Mouse (Mus musculus) liver, postnatal 0 days (tissue): ENCODE data around the gene Skiv2l. TPM values are rescaled to one million over a fixed set of nuclear protein-coding genes. Genes with fewer than 3 reads are reported as not detected.
"Not testable (repeated sequence)": the region's sequence is repeated elsewhere in the genome, so short reads cannot be mapped to it uniquely, and the experiment has no call there.

Source experiments
- ATAC-seq: fragments of 200-750 bp; cut with Nextera tagmentation; 2 replicates; pipeline ENCODE4 v1.8.0; 2017; ENCODE audit warnings: mild to moderate bottlenecking, moderate library complexity
- DNase-seq: peaks from one replicate; pipeline ENCODE4 v3.0.0-alpha.2; 2016
- H3K27ac ChIP-seq: fragments of 300-500 bp; sonication (generic); 2 replicates; pipeline ENCODE4 v1.5.1; 2014; ENCODE audit warnings: antibody characterized with exemption, moderate library complexity, mild to moderate bottlenecking, low read depth
- H3K27me3 ChIP-seq: fragments of 300-500 bp; sonication (generic); 2 replicates; pipeline ENCODE4 v1.6.1; 2014; ENCODE audit warnings: low read length, control low read depth, mixed read lengths; ENCODE audit not compliant: insufficient read depth
- H3K36me3 ChIP-seq: fragments of 300-500 bp; sonication (generic); replicated peaks from 2 replicates; pipeline ENCODE4 v1.6.1; 2014; ENCODE audit warnings: mild to moderate bottlenecking, control low read depth, low read length, moderate library complexity, mixed read lengths; ENCODE audit not compliant: insufficient read depth
- H3K4me1 ChIP-seq: fragments of 300-500 bp; sonication (generic); 2 replicates; pipeline ENCODE4 v1.6.1; 2014; ENCODE audit warnings: antibody characterized with exemption, mild to moderate bottlenecking, control low read depth; ENCODE audit not compliant: insufficient read depth
- H3K4me2 ChIP-seq: fragments of 300-500 bp; sonication (generic); 2 replicates; pipeline ENCODE4 v1.6.1; 2014; ENCODE audit warnings: low read depth, mild to moderate bottlenecking, low read length, moderate library complexity, mixed read lengths
- H3K4me3 ChIP-seq: fragments of 300-500 bp; sonication (generic); 2 replicates; pipeline ENCODE4 v1.5.1; 2014; ENCODE audit warnings: low read depth, low read length
- H3K9ac ChIP-seq: fragments of 300-500 bp; sonication (generic); replicated peaks from 2 replicates; pipeline ENCODE4 v1.6.1; 2014; ENCODE audit warnings: mild to moderate bottlenecking, moderate library complexity
- H3K9me3 ChIP-seq: fragments of 300-500 bp; sonication (generic); 2 replicates; pipeline ENCODE4 v1.6.1; 2016; ENCODE audit warnings: mild to moderate bottlenecking, control low read depth, low read length, mixed read lengths
- CTCF ChIP-seq: sonication (generic); IDR thresholded peaks from 2 replicates; pipeline ENCODE4 v1.5.1; 2016; ENCODE audit warnings: antibody characterized with exemption, low read depth
- EP300 ChIP-seq: IDR thresholded peaks from 2 replicates; pipeline ENCODE4 v1.6.1; 2016; ENCODE audit warnings: antibody characterized with exemption, low read depth, mild to moderate bottlenecking
- WGBS: fragments of 180-500 bp; shearing (Covaris S2); extraction: QIAGEN DNeasy Blood & Tissue Kit; methylation state at CpG from one replicate; pipeline ENCODE4 v1.1.7; 2014; ENCODE audit not compliant: insufficient replicate concordance; 5-methylcytosine and 5-hydroxymethylcytosine counted together
- polyA plus RNA-seq: library from polyadenylated mRNA; unstranded; fragments of >200 nt; fragmentation: Nextera tagmentation; extraction: Ambion mirVana; gene quantifications from 2 replicates; pipeline ENCODE4 v1.2.1, GENCODE M21; 2015

Gene Skiv2l
- polyA plus RNA-seq, 1 experiment from 2014 or later: 15.4 TPM

DNA sequence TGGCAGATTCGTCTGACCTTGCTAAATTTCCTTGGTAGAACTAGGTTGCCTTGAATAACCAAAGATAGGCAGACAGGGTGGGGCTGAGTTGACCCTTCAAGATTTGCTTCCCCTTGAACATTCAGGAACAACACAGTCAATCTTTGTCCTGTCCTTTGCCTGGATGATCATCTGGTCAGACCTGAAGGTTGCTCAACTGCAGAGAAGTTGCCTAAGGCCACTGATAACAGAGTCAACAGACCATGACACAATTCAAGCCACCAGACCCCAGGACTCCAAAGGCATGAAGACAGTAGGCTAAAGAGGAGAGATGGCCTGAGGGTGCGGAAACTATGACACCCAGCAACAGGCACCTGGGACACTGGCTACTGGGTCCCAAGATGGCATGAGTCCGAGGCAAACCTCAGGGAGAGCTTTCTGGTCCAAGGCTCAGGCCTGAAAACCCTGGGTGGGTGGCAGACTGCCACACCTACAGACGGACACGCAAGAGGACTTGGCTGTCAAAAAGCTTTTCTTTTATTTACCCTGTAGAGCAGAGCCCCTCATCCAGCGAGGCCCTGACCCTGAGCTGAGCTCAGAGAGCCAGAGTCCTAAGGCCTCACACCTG is 41.3 kb downstream of the Skiv2l start:
- WGBS: 50% methylated on average over 6 of the region's 6 CpGs
- H3K4me1 ChIP-seq: peaks cover 8% of the 10 kb centered on the region; the same call in 1 of the 2 replicates
- TF ChIP-seq EP300 (peak; percentile 75; the same call in 1 of the 2 replicates), CTCF (no peak)
- H3K4me3 ChIP-seq: no peak overlapping the region
- no peak overlapping the region for H3K9ac ChIP-seq
- no peaks in the 10 kb centered on the region for H3K9me3 ChIP-seq
- ATAC-seq (peak; percentile 83), DNase-seq (peak; percentile 55)
- peak overlapping the region; percentile 89 for H3K27ac ChIP-seq
- H3K27me3 ChIP-seq: no peaks in the 10 kb centered on the region
- no peaks in the 10 kb centered on the region for H3K36me3 ChIP-seq
- peak overlapping the region; percentile 42; the same call in 1 of the 2 replicates for H3K4me2 ChIP-seq

DNA sequence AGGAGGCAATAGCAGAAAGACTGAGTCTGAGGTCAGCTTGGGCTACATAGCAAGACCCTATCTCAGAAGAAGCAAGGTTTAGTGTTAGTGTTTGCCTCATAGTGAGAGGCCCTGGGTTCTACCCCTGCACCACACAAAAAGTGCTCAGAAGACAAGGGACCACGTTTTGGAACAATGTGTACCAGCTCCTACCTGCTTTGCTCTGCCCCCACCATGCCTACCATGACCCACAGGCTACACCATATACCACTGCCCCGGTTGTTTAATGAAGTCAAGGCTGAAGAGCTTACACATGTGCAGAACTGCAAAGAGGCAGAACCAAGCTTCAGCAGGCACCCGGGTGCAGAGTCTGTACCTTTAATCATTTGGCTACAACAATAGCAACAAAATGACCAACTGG is 42.8 kb downstream of the Skiv2l start:
- DNase-seq: no peak
- no peak for TF ChIP-seq EP300
- TF ChIP-seq CTCF: no peak
- Histone ChIP-seq H3K27me3 (no peaks in the 10 kb centered on the region), H3K9ac (no peak overlapping the region), H3K36me3 (no peaks in the 10 kb centered on the region), H3K9me3 (no peaks in the 10 kb centered on the region), H3K4me1 (peaks cover 8% of the 10 kb centered on the region; the same call in 1 of the 2 replicates), H3K27ac (no peak overlapping the region), H3K4me3 (no peak overlapping the region), H3K4me2 (no peak overlapping the region)
- 64% methylated on average over 3 of the region's 3 CpGs for WGBS
- ATAC-seq: no peak

DNA sequence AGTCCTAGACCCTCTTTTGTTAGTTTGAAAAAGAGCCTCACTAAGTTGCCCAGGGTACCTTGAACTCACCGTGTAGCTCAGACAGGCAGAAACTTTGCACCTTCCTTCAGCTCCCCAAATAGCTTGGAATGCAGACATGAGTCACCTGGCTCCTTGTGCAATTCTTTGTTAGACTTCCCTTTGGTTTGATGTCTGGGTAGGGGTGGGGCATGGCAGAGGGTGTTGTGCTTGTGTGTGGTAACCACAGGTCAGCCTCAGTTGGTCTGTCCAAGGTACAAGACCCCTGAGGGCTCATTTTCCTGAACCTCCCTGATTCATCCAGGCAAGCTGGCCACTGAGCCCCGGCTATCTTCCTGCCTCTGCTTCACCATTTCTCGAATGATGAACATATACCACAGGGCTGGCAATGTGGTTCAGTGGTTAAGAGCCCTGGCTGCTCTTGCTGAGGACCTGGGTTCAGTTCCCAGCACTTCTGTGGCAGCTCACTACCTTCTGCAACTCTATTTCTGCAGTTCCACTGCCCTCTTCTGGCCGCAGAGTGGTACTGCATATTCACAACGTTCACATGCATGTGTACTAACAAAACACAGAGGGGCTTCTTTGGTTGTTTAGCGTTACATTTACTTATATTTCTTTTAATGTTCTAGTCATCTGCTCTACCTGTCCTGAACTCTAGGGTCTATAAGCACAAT is 45.0 kb downstream of the Skiv2l start:
- no peak overlapping the region for H3K4me3 ChIP-seq
- H3K27ac ChIP-seq: no peak overlapping the region
- H3K4me1 ChIP-seq: peaks cover 4% of the 10 kb centered on the region; the same call in 1 of the 2 replicates
- no peak overlapping the region for H3K9ac ChIP-seq
- ATAC-seq (no peak), DNase-seq (no peak)
- no peaks in the 10 kb centered on the region for H3K9me3 ChIP-seq
- 67% methylated on average over 6 of the region's 6 CpGs for WGBS
- H3K36me3 ChIP-seq: no peaks in the 10 kb centered on the region
- no peaks in the 10 kb centered on the region for H3K27me3 ChIP-seq
- TF ChIP-seq CTCF: peak; percentile 63
- no peak for TF ChIP-seq EP300
- no peak overlapping the region for H3K4me2 ChIP-seq

DNA sequence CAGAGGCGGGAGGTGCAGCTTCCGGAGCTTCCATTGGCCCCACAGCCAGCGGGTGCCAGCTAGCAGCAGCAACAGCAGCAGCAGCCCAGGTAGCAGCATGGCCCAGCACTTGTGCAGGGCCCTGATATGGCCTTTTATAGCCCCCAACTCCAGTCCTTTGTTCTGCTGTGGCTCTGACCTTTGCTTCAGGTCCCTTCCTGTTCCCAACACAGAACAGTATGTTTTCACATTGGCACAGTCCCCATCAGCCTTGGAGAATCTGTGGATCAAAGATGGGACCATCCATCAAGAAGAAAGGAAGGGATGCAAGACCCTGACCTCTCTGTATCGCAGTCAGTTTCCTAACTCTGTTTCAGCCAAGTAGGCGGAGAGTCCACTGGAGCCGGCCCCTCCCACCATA is 45.7 kb downstream of the Skiv2l start, which contains the start of gene Cyp21a1:
TSS of gene Cyp21a1 (minus strand) at position 261 of the 400 bp plus-strand sequence.
- H3K9me3 ChIP-seq, H3K4me2 ChIP-seq, H3K4me3 ChIP-seq, DNase-seq, ATAC-seq, H3K9ac ChIP-seq, H3K27ac ChIP-seq, H3K4me1 ChIP-seq, H3K27me3 ChIP-seq, H3K36me3 ChIP-seq: not testable (repeated sequence)
- 80% methylated on average over 1 of the region's 6 CpGs for WGBS

DNA sequence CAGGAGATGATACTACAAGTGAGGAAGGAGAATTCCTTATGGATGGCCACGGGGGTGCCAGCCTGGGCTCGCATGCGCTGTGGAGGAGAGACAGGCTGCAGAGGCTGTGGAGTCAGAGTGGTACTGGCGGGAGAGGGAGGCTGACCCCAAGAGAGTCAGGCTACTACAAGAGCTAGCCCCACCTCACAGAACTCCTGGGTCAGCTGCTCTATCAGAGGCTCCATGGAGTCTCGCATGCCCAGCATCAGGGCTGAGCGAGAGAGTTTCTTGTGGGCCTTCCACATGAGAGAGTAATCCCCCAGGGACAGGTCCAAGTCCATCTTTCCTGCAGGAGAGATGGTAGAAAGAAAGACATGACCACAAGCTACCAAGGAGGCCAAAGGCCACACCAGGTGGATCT is 46.6 kb downstream of the Skiv2l start:
- H3K4me3 ChIP-seq, H3K4me2 ChIP-seq, H3K27ac ChIP-seq, ATAC-seq, H3K36me3 ChIP-seq, H3K9ac ChIP-seq, H3K9me3 ChIP-seq, H3K27me3 ChIP-seq, DNase-seq, H3K4me1 ChIP-seq: not testable (repeated sequence)
- 92% methylated on average over 6 of the region's 6 CpGs for WGBS

DNA sequence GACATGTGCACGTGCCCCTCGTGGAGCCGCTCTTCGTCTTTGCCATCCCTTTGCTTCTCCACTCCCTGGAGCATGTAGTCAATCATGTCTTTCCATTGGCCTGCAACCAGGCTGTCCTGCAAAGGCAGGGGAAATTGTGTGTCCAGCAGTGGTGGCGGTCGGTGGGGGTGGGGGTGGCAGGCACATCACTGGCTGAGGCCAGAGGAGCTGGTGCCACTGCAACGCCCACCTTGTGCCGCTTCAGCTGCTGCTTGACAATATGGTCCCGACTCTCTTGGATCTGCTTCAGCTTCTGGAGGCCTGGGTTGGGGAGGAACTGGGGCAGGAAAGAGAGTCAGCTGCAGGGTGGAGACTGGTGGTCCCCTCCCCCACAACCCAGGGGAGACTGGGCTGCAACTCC is 47.3 kb downstream of the Skiv2l start:
- H3K27ac ChIP-seq, H3K4me3 ChIP-seq, H3K36me3 ChIP-seq, H3K27me3 ChIP-seq, H3K4me1 ChIP-seq, H3K4me2 ChIP-seq, H3K9ac ChIP-seq, H3K9me3 ChIP-seq, DNase-seq, ATAC-seq: not testable (repeated sequence)
- WGBS: 88% methylated on average over 8 of the region's 9 CpGs

DNA sequence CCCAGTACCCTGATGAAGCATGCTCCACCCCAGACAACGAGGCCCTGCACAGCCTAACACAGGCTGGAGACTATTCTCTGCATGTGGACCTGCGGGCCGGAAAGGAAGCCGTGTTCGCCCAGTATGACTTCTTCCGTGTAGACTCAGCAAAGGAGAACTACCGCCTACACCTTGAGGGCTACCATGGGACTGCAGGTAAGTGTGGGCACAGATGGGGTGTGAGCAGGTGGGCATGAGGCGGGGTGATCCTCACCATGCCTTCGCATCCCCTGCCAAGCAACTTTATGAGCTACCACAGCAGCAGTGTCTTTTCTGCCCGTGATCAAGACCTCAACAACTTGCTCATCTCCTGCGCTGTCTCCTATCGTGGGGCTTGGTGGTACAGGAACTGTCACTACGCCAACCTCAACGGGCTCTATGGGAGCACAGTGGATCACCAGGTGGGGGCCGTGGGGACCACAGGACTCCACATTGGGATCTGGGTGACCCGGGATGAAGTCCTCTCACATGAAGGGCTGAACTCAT is 49.2 kb downstream of the Skiv2l start:
- H3K4me3 ChIP-seq, H3K27me3 ChIP-seq, H3K9ac ChIP-seq, H3K36me3 ChIP-seq, H3K9me3 ChIP-seq, H3K4me2 ChIP-seq, H3K4me1 ChIP-seq, ATAC-seq, H3K27ac ChIP-seq, DNase-seq: not testable (repeated sequence)
- WGBS: 81% methylated on average over 16 of the region's 16 CpGs
